Mouse (Mus musculus) left cerebral cortex, postnatal 14 days (tissue): ENCODE measurements around the gene Dnmt3c. TPM values are rescaled to one million over a fixed set of nuclear protein-coding genes. Genes with fewer than 3 reads are reported as not detected.

Source experiments
- total RNA-seq, 2 experiments: library from RNA; stranded (reverse); gene quantifications; 2 replicates each; pipeline ENCODE4 v1.2.3; 2021

Gene Dnmt3c
- total RNA-seq, 2 experiments from 2014 or later = not detected

Other genes with a start within 250 kb of the Dnmt3c start
- 1 to 10 TPM in 1 of 2 experiments, not detected in 1; 1.4 TPM for gene 4930404H24Rik, start 203.9 kb upstream of the Dnmt3c start, total RNA-seq
- 10 to 100 TPM; 44.8 to 46.8 TPM for gene Nol4l, start 166.7 kb upstream of the Dnmt3c start, total RNA-seq
- gene Commd7, start 63.9 kb upstream of the Dnmt3c start, total RNA-seq = 10 to 100 TPM; 27.4 to 31.8 TPM
- 1 to 10 TPM in 1 of 2 experiments, under 1 TPM in 1; 0.99 to 1.1 TPM for gene Dnmt3b, start 47.2 kb upstream of the Dnmt3c start, total RNA-seq
- gene Mapre1, start 44.6 kb downstream of the Dnmt3c start, total RNA-seq = 100 to 1,000 TPM; 137 to 151 TPM
- under 1 TPM; 0.23 to 0.66 TPM for gene Efcab8, start 83.3 kb downstream of the Dnmt3c start, total RNA-seq
- not detected for gene Sun5, start 174.4 kb downstream of the Dnmt3c start, total RNA-seq
- not detected for gene Bpifb2, start 178.4 kb downstream of the Dnmt3c start, total RNA-seq
- not detected for gene Bpifb6, start 203.7 kb downstream of the Dnmt3c start, total RNA-seq
- not detected for gene Bpifb3, start 221.6 kb downstream of the Dnmt3c start, total RNA-seq
- not detected for gene Bpifb4, start 241.6 kb downstream of the Dnmt3c start, total RNA-seq